Mouse (Mus musculus): ENCODE data around the gene Dmrta2. TPM values are rescaled to one million over a fixed set of nuclear protein-coding genes. Genes with fewer than 3 reads are reported as not detected.

Gene Dmrta2
- polyA plus RNA-seq, 1 experiment from 2014 or later: not detected

DNA sequence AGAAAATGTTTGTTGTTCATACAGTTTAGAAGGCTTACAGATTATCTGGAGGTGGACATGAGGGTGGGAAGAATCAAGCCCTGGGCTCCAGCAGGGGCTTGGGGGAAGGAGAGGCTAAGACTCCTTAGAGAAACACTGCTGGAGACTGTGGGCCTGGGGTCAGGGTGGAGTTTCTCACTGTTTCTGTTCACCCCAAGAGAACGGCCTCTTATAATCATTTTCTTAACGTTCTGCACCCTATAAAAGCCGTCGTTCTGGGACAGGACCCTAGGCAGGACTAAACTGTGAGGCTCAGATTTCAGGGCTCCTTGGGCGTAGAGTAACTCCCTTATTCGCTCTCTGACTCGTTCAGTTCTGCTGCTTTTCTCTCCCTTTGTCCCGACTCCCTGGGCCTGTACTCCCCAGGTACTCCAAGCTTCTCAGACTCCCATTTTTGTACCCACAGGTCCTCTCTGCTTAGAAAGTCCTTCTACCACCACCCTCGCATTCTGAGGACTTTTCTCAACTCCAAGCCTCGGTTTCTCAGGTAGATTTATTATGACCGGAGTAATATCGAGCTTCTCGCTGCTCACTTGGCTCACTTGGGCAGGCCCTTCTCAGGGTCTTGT is 9.0 kb downstream of the Dmrta2 start:
- Histone ChIP-seq H3K27me3 (peaks cover 90% of the 10 kb centered on the region), H3K4me3 (no peak overlapping the region), H3K9ac (no peak overlapping the region), H3K4me1 (replicated peaks) (peaks cover 20% of the 10 kb centered on the region), H3K36me3 (no peaks in the 10 kb centered on the region), H3K4me2 (no peak overlapping the region), H3K9me3 (replicated peaks) (no peaks in the 10 kb centered on the region), H3K27ac (no peak overlapping the region)
- 8% methylated on average over 13 of the region's 13 CpGs for WGBS
- ATAC-seq (replicated peaks; ENCODE audit: insufficient number of reproducible peaks, insufficient read depth, low FRiP score, low read depth): no peak

DNA sequence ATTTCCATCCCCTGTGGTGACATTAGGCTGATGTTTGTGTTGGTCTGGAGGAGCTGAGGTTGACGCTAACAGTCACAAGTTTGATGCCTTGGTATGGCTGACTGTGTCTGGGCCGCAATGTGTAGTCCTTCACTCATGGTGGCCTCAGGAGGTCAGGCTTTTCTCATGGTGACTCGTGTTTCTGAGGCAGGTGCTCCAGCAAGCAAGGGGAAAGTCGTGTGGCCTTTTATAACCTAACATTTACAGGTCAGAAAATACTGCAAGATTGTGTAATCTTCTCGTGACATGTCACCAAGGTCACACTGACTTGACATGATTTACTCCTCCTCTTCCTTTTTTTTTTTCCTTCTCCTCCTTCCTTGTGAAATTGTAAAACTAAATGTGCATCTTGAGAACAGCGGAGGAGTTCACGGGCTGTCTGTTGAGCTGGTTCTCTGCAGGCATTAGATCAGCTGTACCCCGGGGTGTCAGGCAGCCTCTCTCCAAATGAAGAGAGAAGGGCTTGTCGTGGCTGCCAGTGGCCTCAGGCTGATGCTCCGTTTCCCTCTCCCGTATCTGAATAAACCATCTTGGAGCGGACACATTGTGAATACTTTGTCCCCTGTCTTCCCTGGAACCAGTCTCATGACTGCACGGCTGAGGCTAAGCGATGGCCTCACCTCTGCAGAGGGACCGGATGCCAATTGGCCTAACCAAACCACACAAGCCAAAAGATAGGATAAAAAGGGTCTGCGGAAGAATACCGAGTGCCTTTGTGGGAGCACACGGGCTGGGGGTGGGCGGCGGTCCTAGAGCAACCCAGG is 9.9 kb downstream of the Dmrta2 start:
- no peaks in the 10 kb centered on the region for H3K36me3 ChIP-seq
- no peak overlapping the region for H3K4me2 ChIP-seq
- peaks cover 87% of the 10 kb centered on the region for H3K27me3 ChIP-seq
- ATAC-seq (replicated peaks; ENCODE audit: insufficient number of reproducible peaks, insufficient read depth, low FRiP score, low read depth): no peak
- no peak overlapping the region for H3K27ac ChIP-seq
- no peak overlapping the region for H3K9ac ChIP-seq
- peaks cover 11% of the 10 kb centered on the region for H3K4me1 ChIP-seq (replicated peaks)
- 7% methylated on average over 20 of the region's 20 CpGs for WGBS
- no peaks in the 10 kb centered on the region for H3K9me3 ChIP-seq (replicated peaks)
- no peak overlapping the region for H3K4me3 ChIP-seq

DNA sequence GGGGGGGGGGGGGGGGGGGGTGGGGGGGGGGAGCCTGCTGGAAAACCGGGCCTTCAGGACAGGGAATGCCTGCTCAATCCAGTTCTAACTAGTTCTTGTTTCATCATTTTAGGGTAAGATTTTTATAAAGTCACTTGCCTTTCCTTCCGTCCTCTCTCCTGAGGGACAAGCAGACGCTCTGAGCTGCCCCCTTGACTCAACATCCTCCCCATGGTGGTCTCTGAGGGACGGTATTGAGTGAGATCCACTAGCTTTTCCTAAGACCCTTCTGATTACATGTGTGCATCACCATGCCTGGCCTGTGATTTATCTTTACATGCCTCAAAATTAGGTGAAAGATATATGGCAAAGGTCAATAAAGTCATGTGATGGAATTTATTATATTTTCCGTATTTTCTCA is 10.6 kb downstream of the Dmrta2 start:
- Histone ChIP-seq H3K27me3 (peaks cover 87% of the 10 kb centered on the region), H3K4me2 (no peak overlapping the region), H3K9me3 (replicated peaks) (no peaks in the 10 kb centered on the region), H3K4me1 (replicated peaks) (peaks cover 8% of the 10 kb centered on the region), H3K4me3 (no peak overlapping the region), H3K27ac (no peak overlapping the region), H3K36me3 (no peaks in the 10 kb centered on the region), H3K9ac (no peak overlapping the region)
- WGBS: 15% methylated on average over 5 of the region's 5 CpGs
- ATAC-seq (replicated peaks; ENCODE audit: insufficient number of reproducible peaks, insufficient read depth, low FRiP score, low read depth): no peak

DNA sequence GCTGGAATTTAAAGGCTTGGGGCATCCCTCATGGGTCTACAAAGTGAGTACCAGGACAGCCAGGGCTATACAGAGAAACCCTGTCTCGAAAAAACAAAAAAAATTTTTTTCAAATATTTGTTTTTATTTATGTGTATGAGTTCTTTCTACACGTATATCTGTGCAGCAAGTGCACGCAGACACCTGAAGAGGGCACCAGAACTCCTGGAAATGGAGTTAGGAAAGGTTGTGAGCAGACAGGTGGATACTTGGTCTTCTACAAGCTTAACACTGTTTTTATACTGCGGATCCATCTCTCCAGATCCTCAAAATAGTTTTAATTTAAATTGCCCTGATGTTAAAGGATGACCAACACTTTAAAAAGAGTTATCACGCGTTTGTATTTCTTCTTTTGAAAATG is 11.4 kb downstream of the Dmrta2 start:
- Histone ChIP-seq H3K4me1 (replicated peaks) (no peaks in the 10 kb centered on the region), H3K9me3 (replicated peaks) (no peaks in the 10 kb centered on the region), H3K4me3 (no peak overlapping the region), H3K36me3 (no peaks in the 10 kb centered on the region), H3K4me2 (no peak overlapping the region), H3K9ac (no peak overlapping the region), H3K27me3 (peaks cover 86% of the 10 kb centered on the region), H3K27ac (no peak overlapping the region)
- 38% methylated on average over 6 of the region's 6 CpGs for WGBS
- no peak for ATAC-seq (replicated peaks; ENCODE audit: insufficient number of reproducible peaks, insufficient read depth, low FRiP score, low read depth)

DNA sequence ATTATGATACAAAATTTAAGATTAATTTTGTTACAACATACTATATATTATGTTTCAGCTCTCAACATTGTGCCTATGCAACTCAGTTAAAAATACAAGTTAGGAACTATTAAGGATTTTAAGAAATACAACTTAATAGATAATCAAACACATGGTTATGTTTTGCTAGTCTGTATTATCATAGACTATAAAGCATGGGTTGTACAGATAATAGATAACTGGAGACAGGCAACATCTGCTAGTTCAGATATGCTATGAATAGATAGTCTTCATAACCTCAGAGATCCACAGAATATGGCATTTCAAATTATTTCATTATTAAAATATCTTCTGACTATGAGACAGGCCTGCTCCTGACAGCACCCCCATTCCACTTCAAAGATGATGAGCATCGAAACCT is 28.2 kb downstream of the Dmrta2 start:
- Histone ChIP-seq H3K36me3 (no peaks in the 10 kb centered on the region), H3K9ac (no peak overlapping the region), H3K4me3 (no peak overlapping the region), H3K27ac (no peak overlapping the region), H3K4me1 (replicated peaks) (no peaks in the 10 kb centered on the region), H3K4me2 (no peak overlapping the region), H3K9me3 (replicated peaks) (no peaks in the 10 kb centered on the region), H3K27me3 (no peaks in the 10 kb centered on the region)
- no peak for ATAC-seq (replicated peaks; ENCODE audit: insufficient number of reproducible peaks, insufficient read depth, low FRiP score, low read depth)
- WGBS: 92% methylated on average over 1 of the region's 1 CpGs

DNA sequence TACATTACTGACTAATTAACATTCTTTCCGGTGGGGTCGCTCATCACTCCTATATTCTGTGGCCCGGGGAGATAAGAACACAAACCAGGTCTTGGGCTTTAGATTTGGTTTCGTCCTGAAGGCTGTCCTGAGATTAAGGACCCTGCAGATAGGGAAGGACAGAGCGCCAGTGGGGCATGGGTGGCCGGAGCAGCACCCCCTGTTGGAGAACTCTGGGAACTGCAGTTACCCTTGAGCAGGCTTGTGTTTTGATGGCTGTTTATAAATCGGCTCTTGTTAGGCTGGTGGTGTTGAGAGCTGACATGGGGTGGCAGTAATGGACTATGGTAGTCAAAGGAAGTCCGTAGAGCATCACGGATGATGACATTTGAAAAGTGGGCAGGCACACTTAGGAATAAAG is 41.3 kb downstream of the Dmrta2 start:
- Histone ChIP-seq H3K9me3 (replicated peaks) (no peaks in the 10 kb centered on the region), H3K4me1 (replicated peaks) (peaks cover 5% of the 10 kb centered on the region; the same call in 1 of the 2 replicates), H3K27me3 (peaks cover 23% of the 10 kb centered on the region; the same call in 1 of the 2 replicates), H3K36me3 (no peaks in the 10 kb centered on the region), H3K9ac (no peak overlapping the region), H3K4me3 (no peak overlapping the region), H3K27ac (no peak overlapping the region), H3K4me2 (no peak overlapping the region)
- no peak for ATAC-seq (replicated peaks; ENCODE audit: insufficient number of reproducible peaks, insufficient read depth, low FRiP score, low read depth)
- WGBS: 41% methylated on average over 9 of the region's 9 CpGs

DNA sequence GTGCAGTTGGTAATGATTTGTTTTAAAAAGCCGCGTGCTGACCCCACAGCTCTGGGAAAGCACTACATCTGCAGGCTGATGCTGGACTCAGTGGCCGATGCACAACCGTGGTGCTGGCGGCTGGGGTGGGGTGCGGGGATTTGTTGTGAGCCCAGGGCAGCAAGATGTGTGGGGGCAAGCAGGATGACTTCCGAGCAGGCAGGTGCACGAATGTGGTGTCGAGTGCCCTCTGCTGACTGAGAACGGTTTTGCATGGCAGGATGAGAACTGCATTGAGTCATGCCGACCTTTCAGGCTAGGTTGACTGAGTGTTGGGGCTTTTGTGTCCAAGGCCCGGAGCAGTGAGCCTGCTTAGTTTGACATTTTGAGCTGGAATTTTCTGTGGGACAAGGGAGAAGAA is 42.4 kb downstream of the Dmrta2 start:
- ATAC-seq (replicated peaks; ENCODE audit: insufficient number of reproducible peaks, insufficient read depth, low FRiP score, low read depth): no peak
- Histone ChIP-seq H3K4me2 (peak overlapping the region; percentile 53), H3K9me3 (replicated peaks) (no peaks in the 10 kb centered on the region), H3K36me3 (no peaks in the 10 kb centered on the region), H3K27me3 (peaks cover 23% of the 10 kb centered on the region; the same call in 1 of the 2 replicates), H3K4me1 (replicated peaks) (peaks cover 5% of the 10 kb centered on the region; the same call in 1 of the 2 replicates), H3K4me3 (peak overlapping the region; percentile 23; the same call in 1 of the 2 replicates), H3K27ac (no peak overlapping the region), H3K9ac (no peak overlapping the region)
- 13% methylated on average over 12 of the region's 12 CpGs for WGBS

DNA sequence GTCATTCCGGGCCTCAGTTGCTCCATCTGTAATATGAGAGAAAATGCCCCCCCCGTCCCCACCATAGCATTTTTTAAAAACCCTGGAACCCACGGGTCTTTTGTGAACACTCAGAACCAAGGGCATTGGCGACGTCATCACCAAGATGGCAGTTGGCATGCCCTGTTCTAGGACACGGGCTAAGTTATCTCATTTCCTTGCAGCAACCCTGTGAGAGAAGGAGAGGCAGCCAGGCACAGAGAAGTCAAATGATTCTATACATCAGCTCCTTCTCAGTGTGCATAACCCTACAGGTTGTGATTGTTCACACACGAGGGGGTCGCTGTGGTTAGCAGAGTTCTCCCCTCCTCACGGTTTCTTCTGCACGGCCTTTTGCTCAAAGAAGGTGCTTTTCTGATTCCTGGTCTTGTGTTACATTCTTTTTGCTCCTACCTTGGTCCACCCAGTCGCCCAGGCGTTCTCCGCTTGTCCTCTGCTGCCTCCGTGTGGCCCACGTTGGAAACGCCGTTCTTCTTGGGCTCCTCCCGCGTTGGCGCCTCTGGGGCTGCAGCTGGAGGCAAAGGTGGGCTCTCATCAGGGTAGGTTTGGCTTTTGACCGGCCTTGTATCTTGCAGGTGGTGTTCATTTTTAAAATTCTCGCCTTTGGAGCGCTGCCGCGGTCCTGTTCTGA is 44.2 kb downstream of the Dmrta2 start:
- Histone ChIP-seq H3K4me3 (no peak overlapping the region), H3K9ac (no peak overlapping the region), H3K27ac (no peak overlapping the region), H3K36me3 (no peaks in the 10 kb centered on the region), H3K4me2 (peak overlapping the region; percentile 30; the same call in 1 of the 2 replicates), H3K4me1 (replicated peaks) (peaks cover 5% of the 10 kb centered on the region; the same call in 1 of the 2 replicates), H3K27me3 (peaks cover 23% of the 10 kb centered on the region; the same call in 1 of the 2 replicates), H3K9me3 (replicated peaks) (no peaks in the 10 kb centered on the region)
- ATAC-seq (replicated peaks; ENCODE audit: insufficient number of reproducible peaks, insufficient read depth, low FRiP score, low read depth): no peak
- WGBS: 15% methylated on average over 25 of the region's 25 CpGs

DNA sequence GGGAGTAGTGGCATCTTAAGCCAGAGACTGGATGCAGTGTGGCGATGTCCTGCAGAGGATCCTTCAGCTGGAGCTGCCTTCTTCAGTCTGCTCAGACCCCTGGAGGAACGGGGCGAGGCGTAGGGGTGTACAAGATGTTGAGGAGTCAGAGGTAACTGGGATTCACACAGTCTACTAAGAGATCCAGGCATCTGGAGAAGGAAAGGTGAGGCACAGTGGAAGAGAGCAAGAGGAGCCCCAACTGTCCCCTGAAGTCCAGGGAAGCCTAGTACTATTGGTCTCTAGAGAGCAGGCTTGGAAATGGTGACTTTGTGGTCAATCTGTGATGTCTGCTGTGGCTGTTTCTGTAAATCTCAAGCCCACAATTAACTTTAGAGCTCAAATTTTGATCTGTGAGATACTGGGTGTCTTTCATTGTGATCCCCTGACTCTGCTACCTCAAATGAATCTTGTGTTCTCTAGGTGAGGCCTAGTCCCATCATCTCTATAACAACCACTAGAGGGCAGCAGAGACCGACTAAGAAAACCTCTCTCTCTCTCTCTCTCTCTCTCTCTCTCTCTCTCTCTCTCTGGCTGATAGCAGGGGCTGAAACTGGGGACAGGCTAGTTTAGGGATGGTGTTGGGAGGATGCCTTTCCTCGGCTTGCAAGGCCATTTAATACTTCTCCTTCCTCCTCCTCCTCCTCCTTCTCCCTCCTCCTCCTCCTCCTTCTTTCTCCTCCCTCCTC is 50.8 kb downstream of the Dmrta2 start:
- H3K27ac ChIP-seq: no peak overlapping the region
- WGBS: 58% methylated on average over 6 of the region's 6 CpGs
- peaks cover 8% of the 10 kb centered on the region; the same call in 1 of the 2 replicates for H3K27me3 ChIP-seq
- no peak overlapping the region for H3K9ac ChIP-seq
- no peaks in the 10 kb centered on the region for H3K36me3 ChIP-seq
- ATAC-seq (replicated peaks; ENCODE audit: insufficient number of reproducible peaks, insufficient read depth, low FRiP score, low read depth): 0 out of 2 replicates have a peak, but pooled peaks have one; percentile 22
- H3K9me3 ChIP-seq (replicated peaks): no peaks in the 10 kb centered on the region
- H3K4me3 ChIP-seq: no peak overlapping the region
- no peak overlapping the region for H3K4me2 ChIP-seq
- H3K4me1 ChIP-seq (replicated peaks): no peaks in the 10 kb centered on the region

DNA sequence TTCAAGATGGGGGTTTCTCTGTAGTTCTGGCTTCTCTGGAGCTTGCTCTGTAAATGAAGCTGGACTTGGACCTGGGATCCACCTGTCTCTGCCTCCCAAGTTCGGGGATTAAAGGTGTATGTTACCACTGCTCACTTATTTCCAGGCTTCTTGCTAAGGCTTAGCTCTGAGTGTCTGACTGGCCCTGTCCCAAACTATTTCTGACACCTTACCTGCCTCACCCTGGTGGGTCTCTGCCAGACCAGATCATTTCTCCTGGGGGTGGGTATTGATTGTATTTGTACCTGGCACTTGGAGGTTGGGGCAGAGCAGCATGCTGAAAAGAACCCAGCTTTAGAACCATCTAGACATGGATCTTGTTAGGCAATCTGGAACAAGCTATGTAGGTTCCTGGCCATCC is 51.6 kb downstream of the Dmrta2 start:
- peaks cover 8% of the 10 kb centered on the region; the same call in 1 of the 2 replicates for H3K27me3 ChIP-seq
- H3K36me3 ChIP-seq: no peaks in the 10 kb centered on the region
- no peak overlapping the region for H3K27ac ChIP-seq
- WGBS: 78% methylated on average over 1 of the region's 1 CpGs
- no peak overlapping the region for H3K4me3 ChIP-seq
- no peaks in the 10 kb centered on the region for H3K4me1 ChIP-seq (replicated peaks)
- no peak overlapping the region for H3K9ac ChIP-seq
- H3K4me2 ChIP-seq: no peak overlapping the region
- no peak for ATAC-seq (replicated peaks; ENCODE audit: insufficient number of reproducible peaks, insufficient read depth, low FRiP score, low read depth)
- H3K9me3 ChIP-seq (replicated peaks): no peaks in the 10 kb centered on the region
